Mouse (Mus musculus) neural tube, embryonic 11.5 days (tissue): ENCODE results near the gene Gm5134. TPM values are rescaled to one million over a fixed set of nuclear protein-coding genes. Genes with fewer than 3 reads are reported as not detected.

ENCODE experiments used
- ATAC-seq: fragments of 200-750 bp; cut with Nextera tagmentation; 2 replicates; pipeline ENCODE4 v1.8.0; 2017; ENCODE audit warnings: moderate number of reproducible peaks, mild to moderate bottlenecking, moderate TSS enrichment, moderate library complexity; ENCODE audit not compliant: insufficient read depth, low FRiP score, low TSS enrichment
- DNase-seq: peaks from one replicate; pipeline ENCODE4 v3.0.0-alpha.2; 2015; ENCODE audit warnings: low spot score
- H3K27ac ChIP-seq: fragments of 300-500 bp; sonication (generic); 2 replicates; pipeline ENCODE4 v1.5.1; 2014; ENCODE audit warnings: low read depth, mild to moderate bottlenecking, low read length
- H3K27me3 ChIP-seq: fragments of 300-500 bp; sonication (generic); 2 replicates; pipeline ENCODE4 v1.6.1; 2014; ENCODE audit warnings: mild to moderate bottlenecking, low read length, mixed read lengths; ENCODE audit not compliant: control insufficient read depth, insufficient read depth
- H3K36me3 ChIP-seq: fragments of 300-500 bp; sonication (generic); 2 replicates; pipeline ENCODE4 v1.6.1; 2014; ENCODE audit warnings: mild to moderate bottlenecking, low read length, moderate library complexity, mixed read lengths; ENCODE audit not compliant: control insufficient read depth, insufficient read depth
- H3K4me1 ChIP-seq: fragments of 300-500 bp; sonication (generic); 2 replicates; pipeline ENCODE4 v1.6.1; 2014; ENCODE audit warnings: low read length, mixed read lengths; ENCODE audit not compliant: control insufficient read depth, insufficient read depth
- H3K4me2 ChIP-seq: fragments of 300-500 bp; sonication (generic); 2 replicates; pipeline ENCODE4 v1.6.1; 2014; ENCODE audit warnings: low read depth, mild to moderate bottlenecking, moderate library complexity
- H3K4me3 ChIP-seq: fragments of 300-500 bp; sonication (generic); 2 replicates; pipeline ENCODE4 v1.5.1; 2014; ENCODE audit warnings: low read depth, low read length
- H3K9ac ChIP-seq: fragments of 300-500 bp; sonication (generic); 2 replicates; pipeline ENCODE4 v1.6.1; 2014; ENCODE audit warnings: mild to moderate bottlenecking, low read length
- H3K9me3 ChIP-seq: fragments of 300-500 bp; sonication (generic); 2 replicates; pipeline ENCODE4 v1.6.1; 2016; ENCODE audit warnings: low read length; ENCODE audit not compliant: control insufficient read depth
- WGBS: fragments of 180-500 bp; shearing (Covaris S2); extraction: QIAGEN DNeasy Blood & Tissue Kit; methylation state at CpG from one replicate; pipeline ENCODE4 v1.1.7; 2014; 5-methylcytosine and 5-hydroxymethylcytosine counted together
- polyA plus RNA-seq: library from polyadenylated mRNA; unstranded; fragments of >200 nt; fragmentation: Nextera tagmentation; extraction: Ambion mirVana; gene quantifications from 2 replicates; pipeline ENCODE4 v1.2.1, GENCODE M21; 2014

Gm5134 gene
- polyA plus RNA-seq, 1 experiment from 2014 or later = 0.19 TPM

DNA sequence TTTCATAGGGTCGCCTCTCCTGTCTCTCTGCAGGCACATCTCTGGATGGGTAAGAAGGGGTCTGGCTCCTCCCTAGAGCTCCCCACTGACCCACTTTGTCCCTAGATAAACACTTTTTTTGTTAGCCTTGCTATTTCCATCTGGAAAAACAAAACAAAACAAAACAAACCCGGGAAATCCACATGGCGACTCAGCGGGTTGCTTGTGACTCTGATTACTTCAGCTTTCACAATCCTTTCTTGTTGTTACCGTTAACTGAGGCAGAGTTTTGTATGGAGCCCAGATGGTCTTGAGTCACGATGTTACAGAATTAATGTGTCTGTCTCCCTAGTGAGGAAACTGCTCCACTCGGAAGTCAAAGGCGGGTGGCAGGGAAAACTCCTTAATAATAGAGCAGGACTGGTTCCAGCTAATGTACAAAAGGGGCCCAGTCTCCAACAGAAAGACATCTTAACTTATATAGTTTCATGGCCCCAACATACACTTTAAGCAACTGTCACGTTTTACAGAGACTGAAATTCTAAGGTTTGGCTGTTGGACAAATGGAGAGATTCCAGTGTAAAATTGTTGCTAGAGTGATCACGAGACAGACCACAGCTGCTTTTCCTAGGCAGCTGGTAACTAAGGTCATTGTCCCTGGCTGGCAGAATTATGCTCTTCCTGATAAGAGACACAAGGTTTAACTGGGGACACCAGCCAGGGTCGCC is 10.1 kb upstream of the Gm5134 start:
- Histone ChIP-seq H3K9me3 (no peaks in the 10 kb centered on the region), H3K4me2 (no peak overlapping the region), H3K36me3 (no peaks in the 10 kb centered on the region), H3K27ac (0 out of 2 replicates have a peak overlapping the region, but pooled peaks have one; percentile 51), H3K27me3 (no peaks in the 10 kb centered on the region), H3K9ac (no peak overlapping the region), H3K4me3 (no peak overlapping the region), H3K4me1 (peaks cover 6% of the 10 kb centered on the region; the same call in 1 of the 2 replicates)
- 25% methylated on average over 11 of the region's 11 CpGs for WGBS
- no peak; the same call in 1 of the 2 replicates for ATAC-seq
- DNase-seq = no peak

DNA sequence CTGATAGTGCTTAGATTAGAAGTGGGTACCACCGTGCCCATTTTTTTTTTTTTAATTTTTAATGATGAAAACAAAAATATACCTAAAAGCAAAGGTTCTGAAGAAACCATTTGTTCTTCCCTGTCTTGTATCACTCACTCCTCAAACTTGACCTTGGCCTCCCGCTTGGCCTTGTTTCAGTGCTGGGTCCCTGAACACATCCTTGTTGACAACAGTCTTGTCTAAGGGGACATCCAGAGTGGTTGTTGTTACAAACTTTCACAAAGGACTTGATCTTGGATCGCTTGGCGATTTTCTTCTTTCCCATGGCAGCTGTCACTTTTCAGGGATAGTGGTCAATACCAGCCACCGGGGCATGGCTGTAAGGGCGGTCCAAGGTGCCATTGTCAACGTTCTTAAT is 9.1 kb upstream of the Gm5134 start:
- Histone ChIP-seq H3K27ac (no peak overlapping the region), H3K9me3 (no peaks in the 10 kb centered on the region), H3K4me1 (peaks cover 6% of the 10 kb centered on the region; the same call in 1 of the 2 replicates), H3K9ac (no peak overlapping the region), H3K27me3 (no peaks in the 10 kb centered on the region), H3K36me3 (no peaks in the 10 kb centered on the region), H3K4me3 (no peak overlapping the region), H3K4me2 (no peak overlapping the region)
- ATAC-seq = no peak
- 91% methylated on average over 7 of the region's 7 CpGs for WGBS
- DNase-seq = no peak

GRCm38 (mm10) chr10:75945896-75946295 is 8.4 kb upstream of the Gm5134 start:
- ATAC-seq = no peak
- 87% methylated on average over 7 of the region's 7 CpGs for WGBS

DNA sequence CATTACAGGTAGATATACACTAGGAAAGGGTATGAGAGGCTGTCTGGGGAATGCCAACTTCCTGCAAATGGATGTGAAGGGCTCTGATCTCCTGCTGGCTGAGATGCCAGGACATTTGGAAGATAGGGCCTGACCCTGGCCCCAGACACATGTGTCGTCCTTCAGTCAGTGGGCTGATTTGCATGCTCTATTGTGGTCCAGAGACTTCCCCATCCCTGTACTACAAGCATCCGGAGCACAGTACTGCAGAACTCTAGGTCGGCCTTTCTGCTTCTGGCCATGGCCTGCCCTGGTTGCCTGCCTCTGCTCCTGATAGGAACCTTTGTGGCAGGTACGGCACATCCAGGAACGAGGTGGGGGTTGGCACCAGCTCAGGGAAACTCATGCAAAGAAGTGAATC is 6.2 kb upstream of the Gm5134 start:
- no peaks in the 10 kb centered on the region for H3K36me3 ChIP-seq
- H3K4me3 ChIP-seq = no peak overlapping the region
- H3K9ac ChIP-seq = no peak overlapping the region
- H3K4me1 ChIP-seq = peaks cover 11% of the 10 kb centered on the region
- DNase-seq = no peak
- no peak overlapping the region for H3K27ac ChIP-seq
- no peak overlapping the region for H3K4me2 ChIP-seq
- H3K9me3 ChIP-seq = no peaks in the 10 kb centered on the region
- H3K27me3 ChIP-seq = no peaks in the 10 kb centered on the region
- WGBS = 90% methylated on average over 5 of the region's 5 CpGs
- no peak for ATAC-seq

More at GRCm38 (mm10) chr10:75945896-75946295, 8.4 kb upstream of the Gm5134 start:
- H3K9ac ChIP-seq = no peak overlapping the region
- H3K4me1 ChIP-seq = peaks cover 10% of the 10 kb centered on the region
- no peaks in the 10 kb centered on the region for H3K27me3 ChIP-seq
- no peaks in the 10 kb centered on the region for H3K9me3 ChIP-seq
- no peak overlapping the region for H3K27ac ChIP-seq
- no peak overlapping the region for H3K4me3 ChIP-seq
- H3K4me2 ChIP-seq = no peak overlapping the region
- H3K36me3 ChIP-seq = no peaks in the 10 kb centered on the region
- no peak for DNase-seq

DNA sequence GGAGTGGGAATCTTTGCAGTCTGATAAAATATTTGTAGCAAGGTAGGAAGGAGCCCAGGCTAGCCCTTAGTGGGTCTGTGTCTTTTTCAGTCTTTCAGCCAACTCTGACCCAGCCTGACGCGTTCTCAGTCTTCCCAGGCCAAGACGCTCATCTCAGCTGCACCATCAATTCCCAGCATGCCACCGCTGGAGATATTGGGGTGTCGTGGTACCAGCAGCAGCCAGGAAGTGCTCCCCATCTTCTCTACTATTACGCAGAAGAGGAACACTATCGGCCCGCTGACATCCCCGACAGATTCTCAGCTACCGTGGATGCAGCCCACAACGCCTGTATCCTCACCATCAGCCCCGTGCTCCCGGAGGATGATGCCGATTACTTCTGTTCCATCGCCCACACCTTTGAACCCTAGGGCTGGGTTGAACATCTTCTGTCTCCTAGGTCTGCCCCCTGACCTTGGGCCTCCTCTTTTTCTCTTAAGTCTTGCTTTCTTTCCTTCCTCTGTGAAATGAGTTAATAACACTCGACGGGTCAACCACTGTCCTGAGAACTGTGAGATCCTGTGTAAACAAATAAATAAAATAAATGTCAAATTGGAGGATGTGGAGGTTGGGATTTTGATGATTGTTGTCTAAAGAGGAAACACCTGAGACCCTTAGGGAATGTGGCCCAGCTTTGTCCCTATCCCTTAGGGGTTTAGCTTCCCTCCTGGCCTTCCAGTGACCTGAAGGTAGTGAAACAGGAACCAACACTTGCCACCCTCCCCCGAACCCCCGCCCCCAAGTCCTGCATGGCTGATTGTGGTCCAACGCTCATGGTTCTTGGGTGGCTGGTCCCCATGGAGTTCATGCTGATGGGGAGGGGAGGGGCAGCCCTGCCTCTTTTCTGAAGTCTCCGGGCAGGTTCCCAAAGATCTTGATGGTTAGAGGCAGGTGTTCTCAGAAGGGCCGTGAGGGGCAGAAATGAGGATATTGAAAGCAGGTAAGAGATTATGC is 5.0 kb upstream of the Gm5134 start:
- 83% methylated on average over 22 of the region's 22 CpGs for WGBS
- Histone ChIP-seq H3K4me1 (peaks cover 8% of the 10 kb centered on the region), H3K9ac (no peak overlapping the region), H3K27me3 (no peaks in the 10 kb centered on the region), H3K4me2 (no peak overlapping the region), H3K9me3 (no peaks in the 10 kb centered on the region), H3K36me3 (no peaks in the 10 kb centered on the region), H3K27ac (no peak overlapping the region), H3K4me3 (no peak overlapping the region)
- DNase-seq (no peak), ATAC-seq (no peak)

GRCm38 (mm10) chr10:75950791-75951210 is 3.5 kb upstream of the Gm5134 start:
- no peaks in the 10 kb centered on the region for H3K27me3 ChIP-seq
- no peaks in the 10 kb centered on the region for H3K36me3 ChIP-seq
- H3K4me3 ChIP-seq = peak overlapping the region; percentile 38
- peak overlapping the region; percentile 91 for H3K4me2 ChIP-seq
- H3K4me1 ChIP-seq = peaks cover 5% of the 10 kb centered on the region; the same call in 1 of the 2 replicates
- DNase-seq = peak; percentile 55
- peak overlapping the region; percentile 60 for H3K9ac ChIP-seq
- no peak overlapping the region for H3K27ac ChIP-seq
- no peaks in the 10 kb centered on the region for H3K9me3 ChIP-seq
- 2% methylated on average over 23 of the region's 23 CpGs for WGBS
- ATAC-seq = peak; percentile 64; the same call in 1 of the 2 replicates

DNA sequence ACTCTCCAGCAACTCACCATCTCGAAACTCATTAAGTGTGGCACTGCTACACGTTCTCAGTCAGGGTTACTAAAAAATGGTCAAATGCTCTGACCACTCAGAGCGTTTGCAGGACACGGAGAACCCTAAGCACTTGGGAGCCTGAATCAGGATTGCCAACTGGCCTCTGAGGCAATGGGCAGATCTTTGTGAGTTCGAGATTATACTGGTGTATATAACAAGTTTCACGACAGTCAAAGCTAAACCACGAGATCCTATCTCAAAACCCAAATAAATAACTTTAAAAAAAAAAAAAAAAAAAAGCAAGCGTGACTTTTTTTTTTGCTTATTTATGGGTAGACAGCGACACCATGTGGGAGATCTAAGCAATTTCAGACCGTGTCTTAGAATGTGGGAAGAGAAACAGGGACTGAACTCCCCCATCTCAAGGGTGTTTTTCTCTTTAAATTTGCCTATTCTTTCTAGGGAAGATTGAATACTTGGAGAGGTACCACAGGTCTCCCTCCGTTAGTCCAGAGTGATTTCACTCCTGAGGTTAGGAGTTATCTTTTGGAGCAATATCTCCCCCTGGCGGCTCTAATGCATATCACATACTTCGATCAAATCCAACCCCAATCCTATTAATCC is 2.8 kb upstream of the Gm5134 start:
- DNase-seq (peak; percentile 46), ATAC-seq (no peak)
- no peak overlapping the region for H3K9ac ChIP-seq
- WGBS = 6% methylated on average over 13 of the region's 13 CpGs
- H3K36me3 ChIP-seq = no peaks in the 10 kb centered on the region
- no peaks in the 10 kb centered on the region for H3K9me3 ChIP-seq
- peaks cover 5% of the 10 kb centered on the region; the same call in 1 of the 2 replicates for H3K4me1 ChIP-seq
- H3K27me3 ChIP-seq = no peaks in the 10 kb centered on the region
- H3K4me2 ChIP-seq = peak overlapping the region; percentile 91
- no peak overlapping the region for H3K27ac ChIP-seq
- H3K4me3 ChIP-seq = peak overlapping the region; percentile 38

- Histone ChIP-seq H3K36me3 (no peaks in the 10 kb centered on the region), H3K9ac (no peak overlapping the region), H3K27ac (no peak overlapping the region), H3K9me3 (no peaks in the 10 kb centered on the region), H3K27me3 (no peaks in the 10 kb centered on the region), H3K4me2 (no peak overlapping the region), H3K4me3 (no peak overlapping the region), H3K4me1 (0 out of 2 replicates have a peak, but pooled peaks cover 3% of the 10 kb centered on the region)
- ATAC-seq (no peak), DNase-seq (no peak)
- 92% methylated on average over 10 of the region's 10 CpGs for WGBS
These were observed 19.5 kb downstream of the Gm5134 start for GRCm38 (mm10) chr10:75973846-75974245.
